Mouse (Mus musculus) forebrain, embryonic 14.5 days (tissue): ENCODE measurements around the gene Abcf3. TPM values are rescaled to one million over a fixed set of nuclear protein-coding genes. Genes with fewer than 3 reads are reported as not detected.

Source experiments
- ATAC-seq: fragments of 200-750 bp; cut with Nextera tagmentation; 2 replicates; pipeline ENCODE4 v1.8.0; 2017; ENCODE audit warnings: mild to moderate bottlenecking, moderate library complexity
- DNase-seq: peaks from one replicate; pipeline ENCODE4 v3.0.0-alpha.2; 2015; ENCODE audit warnings: low spot score
- H3K27ac ChIP-seq: fragments of 300-500 bp; sonication (generic); 2 replicates; pipeline ENCODE4 v1.5.1; 2014; ENCODE audit warnings: low read depth, mild to moderate bottlenecking, control low read depth, low read length, moderate library complexity
- H3K27me3 ChIP-seq: fragments of 300-500 bp; sonication (generic); replicated peaks from 2 replicates; pipeline ENCODE4 v1.6.1; 2014; ENCODE audit warnings: low read length, control low read depth, mixed read lengths; ENCODE audit not compliant: control insufficient read depth, insufficient read depth
- H3K36me3 ChIP-seq: fragments of 300-500 bp; sonication (generic); 2 replicates; pipeline ENCODE4 v1.6.1; 2014; ENCODE audit warnings: low read length, control low read depth; ENCODE audit not compliant: control insufficient read depth, insufficient read depth
- H3K4me1 ChIP-seq: fragments of 300-500 bp; sonication (generic); 2 replicates; pipeline ENCODE4 v1.6.1; 2014; ENCODE audit warnings: antibody characterized with exemption, low read length, control low read depth; ENCODE audit not compliant: control insufficient read depth, insufficient read depth
- H3K4me2 ChIP-seq: fragments of 300-500 bp; sonication (generic); 2 replicates; pipeline ENCODE4 v1.6.1; 2014; ENCODE audit warnings: mild to moderate bottlenecking, control low read depth, low read length
- H3K4me3 ChIP-seq: fragments of 300-500 bp; sonication (generic); 2 replicates; pipeline ENCODE4 v1.5.1; 2014; ENCODE audit warnings: low read depth, low read length, control low read depth
- H3K9ac ChIP-seq: fragments of 300-500 bp; sonication (generic); 2 replicates; pipeline ENCODE4 v1.6.1; 2014; ENCODE audit warnings: mild to moderate bottlenecking, low read length, control low read depth, moderate library complexity
- H3K9me3 ChIP-seq: fragments of 300-500 bp; sonication (generic); replicated peaks from 2 replicates; pipeline ENCODE4 v1.6.1; 2016; ENCODE audit warnings: low read length, control low read depth, mixed read lengths; ENCODE audit not compliant: control insufficient read depth
- WGBS: fragments of 180-500 bp; shearing (Covaris S2); extraction: QIAGEN DNeasy Blood & Tissue Kit; methylation state at CpG from one replicate; pipeline ENCODE4 v1.1.7; 2014; 5-methylcytosine and 5-hydroxymethylcytosine counted together
- polyA plus RNA-seq: library from polyadenylated mRNA; unstranded; fragments of >200 nt; fragmentation: Nextera tagmentation; extraction: Ambion mirVana; gene quantifications from 2 replicates; pipeline ENCODE4 v1.2.1, GENCODE M21; 2014

Abcf3 gene
- polyA plus RNA-seq, 1 experiment from 2014 or later = 74.4 TPM

DNA sequence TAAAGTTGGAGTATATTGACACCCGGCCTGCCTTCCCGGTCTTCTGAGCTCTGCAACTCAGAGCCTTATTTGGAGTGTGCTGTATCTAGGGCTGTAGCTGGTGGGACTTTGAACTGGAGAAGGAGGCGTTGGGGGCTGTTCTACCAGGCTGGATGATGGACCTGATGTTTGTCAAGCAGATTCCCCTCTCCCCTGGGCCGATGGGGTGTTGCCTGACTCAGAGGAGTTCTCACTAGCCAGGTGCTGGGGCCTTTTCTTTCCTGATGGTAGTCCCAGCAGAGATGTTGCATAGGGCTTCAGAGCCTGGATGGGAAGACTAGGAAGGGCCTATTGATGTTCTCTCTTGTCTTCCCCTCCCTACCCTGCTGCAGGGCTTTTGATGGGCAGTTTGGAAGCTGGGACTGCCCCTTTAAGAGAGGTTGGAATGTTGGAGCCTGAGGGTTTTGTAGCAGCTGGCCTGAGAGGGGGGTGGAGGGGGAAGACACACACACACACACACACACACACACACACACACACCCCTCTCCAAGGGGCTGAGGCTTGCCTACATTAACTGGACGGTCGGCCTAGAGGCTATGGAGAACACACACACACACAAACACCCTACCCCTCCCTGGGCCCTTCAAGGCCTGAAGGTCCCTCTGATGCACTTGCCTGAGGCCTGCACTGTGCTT is 30.5 kb upstream of the Abcf3 start:
- peak overlapping the region; percentile 99 for H3K9ac ChIP-seq
- peak; percentile 49 for ATAC-seq
- 0% methylated on average over 6 of the region's 6 CpGs for WGBS

DNA sequence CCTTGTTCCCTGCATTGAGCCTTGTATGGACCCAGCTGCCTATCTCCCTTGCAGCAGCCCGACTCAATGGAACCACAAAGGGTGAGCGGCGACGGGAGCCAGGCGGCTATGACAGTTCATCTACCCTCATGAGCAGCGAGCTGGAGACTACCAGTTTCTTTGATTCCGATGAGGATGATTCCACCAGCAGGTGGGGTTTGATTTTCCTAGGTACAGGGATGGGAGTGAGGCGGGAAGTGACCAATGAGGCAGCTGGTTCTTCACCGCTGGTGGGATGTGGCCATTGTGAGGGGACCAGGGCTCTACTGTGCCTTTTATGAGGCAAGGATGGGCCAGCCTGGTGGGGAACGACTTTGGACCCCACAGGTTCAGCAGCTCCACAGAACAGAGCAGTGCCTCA is 24.5 kb upstream of the Abcf3 start:
- no peak for DNase-seq
- peaks cover 5% of the 10 kb centered on the region for H3K4me1 ChIP-seq
- WGBS = 82% methylated on average over 10 of the region's 10 CpGs
- ATAC-seq = no peak
- H3K27me3 ChIP-seq = no peaks in the 10 kb centered on the region
- no peaks in the 10 kb centered on the region for H3K9me3 ChIP-seq
- H3K4me2 ChIP-seq = no peak overlapping the region
- H3K36me3 ChIP-seq = peaks cover 77% of the 10 kb centered on the region
- no peak overlapping the region for H3K4me3 ChIP-seq
- no peak overlapping the region for H3K27ac ChIP-seq
- no peak overlapping the region for H3K9ac ChIP-seq

More for the DNA sequence above, 30.5 kb upstream of the Abcf3 start:
- H3K4me2 ChIP-seq = peak overlapping the region; percentile 86
- H3K27me3 ChIP-seq = no peaks in the 10 kb centered on the region
- peak; percentile 70 for DNase-seq
- H3K4me3 ChIP-seq = peak overlapping the region; percentile 99
- peaks cover 14% of the 10 kb centered on the region for H3K4me1 ChIP-seq
- peak overlapping the region; percentile 92 for H3K27ac ChIP-seq
- no peaks in the 10 kb centered on the region for H3K9me3 ChIP-seq
- H3K36me3 ChIP-seq = peaks cover 18% of the 10 kb centered on the region; the same call in 1 of the 2 replicates

DNA sequence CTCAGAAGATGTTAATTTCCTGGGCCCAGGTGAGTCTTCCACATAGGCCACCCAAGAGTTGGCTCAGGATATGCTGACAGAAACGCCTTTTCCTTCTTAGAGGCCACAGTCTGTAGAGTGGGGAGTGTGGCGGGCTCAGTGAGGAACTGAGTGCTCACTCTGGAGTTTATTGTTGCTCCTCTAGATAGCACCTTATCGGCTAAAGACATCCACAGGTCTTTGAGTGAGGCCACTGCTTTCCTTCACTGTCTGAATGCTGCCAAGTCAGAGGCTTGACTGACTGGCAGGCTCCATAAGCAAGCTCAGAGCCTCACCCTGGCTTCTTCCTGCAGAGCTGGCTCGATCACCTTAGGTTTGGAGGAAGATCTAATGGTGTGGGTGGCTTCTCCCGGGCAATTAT is 19.6 kb upstream of the Abcf3 start:
- no peaks in the 10 kb centered on the region for H3K27me3 ChIP-seq
- no peak overlapping the region for H3K4me3 ChIP-seq
- peaks cover 89% of the 10 kb centered on the region for H3K36me3 ChIP-seq
- H3K27ac ChIP-seq = peak overlapping the region; percentile 44; the same call in 1 of the 2 replicates
- ATAC-seq (no peak), DNase-seq (no peak)
- no peaks in the 10 kb centered on the region for H3K9me3 ChIP-seq
- no peaks in the 10 kb centered on the region; the same call in 1 of the 2 replicates for H3K4me1 ChIP-seq
- WGBS = 59% methylated on average over 5 of the region's 5 CpGs
- H3K9ac ChIP-seq = no peak overlapping the region
- no peak overlapping the region for H3K4me2 ChIP-seq

DNA sequence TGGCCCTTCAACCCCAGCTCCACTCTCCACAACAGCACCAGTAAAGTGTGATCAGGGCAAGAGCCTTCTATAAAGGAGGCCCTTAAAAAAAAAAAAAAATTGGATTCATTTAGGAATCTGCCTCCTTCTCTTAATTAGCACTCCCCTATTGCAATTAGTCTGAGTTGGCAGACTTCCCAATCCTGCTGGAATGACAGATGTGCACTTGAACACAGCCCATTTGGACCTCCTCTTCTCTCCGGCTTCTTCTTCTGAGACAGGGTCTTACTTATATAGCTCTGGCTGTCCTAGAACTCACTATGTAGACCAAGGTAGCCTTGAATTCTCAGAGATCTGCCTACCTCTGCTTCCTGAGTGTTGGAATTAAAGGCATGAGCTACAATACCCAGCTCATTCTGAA is 19.0 kb upstream of the Abcf3 start:
- 19% methylated on average over 1 of the region's 1 CpGs for WGBS
- Histone ChIP-seq H3K4me3 (no peak overlapping the region), H3K27me3 (no peaks in the 10 kb centered on the region), H3K9ac (no peak overlapping the region), H3K27ac (peak overlapping the region; percentile 44; the same call in 1 of the 2 replicates), H3K4me1 (no peaks in the 10 kb centered on the region; the same call in 1 of the 2 replicates), H3K9me3 (no peaks in the 10 kb centered on the region), H3K36me3 (peaks cover 83% of the 10 kb centered on the region), H3K4me2 (no peak overlapping the region)
- DNase-seq (peak; percentile 82), ATAC-seq (peak; percentile 56)

DNA sequence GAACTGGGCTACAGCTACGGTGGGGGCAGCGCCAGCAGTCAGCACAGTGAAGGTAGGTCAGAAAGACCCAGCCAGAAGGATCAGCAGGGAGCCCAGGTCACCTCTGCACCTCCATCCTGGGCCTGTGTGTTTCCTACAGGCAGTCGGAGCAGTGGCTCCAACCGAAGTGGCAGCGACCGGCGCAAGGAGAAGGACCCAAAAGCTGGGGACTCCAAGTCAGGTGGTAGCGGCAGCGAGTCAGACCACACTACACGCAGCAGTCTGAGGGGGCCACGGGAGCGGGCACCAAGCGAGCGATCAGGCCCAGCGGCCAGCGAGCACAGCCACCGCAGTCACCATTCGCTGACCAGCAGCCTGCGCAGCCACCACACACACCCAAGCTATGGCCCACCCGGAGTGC is 17.4 kb upstream of the Abcf3 start:
- no peak overlapping the region for H3K27ac ChIP-seq
- no peak for DNase-seq
- no peaks in the 10 kb centered on the region for H3K27me3 ChIP-seq
- H3K4me2 ChIP-seq = no peak overlapping the region
- H3K4me1 ChIP-seq = no peaks in the 10 kb centered on the region; the same call in 1 of the 2 replicates
- WGBS = 96% methylated on average over 20 of the region's 20 CpGs
- no peak overlapping the region for H3K9ac ChIP-seq
- H3K36me3 ChIP-seq = peaks cover 69% of the 10 kb centered on the region
- H3K4me3 ChIP-seq = no peak overlapping the region
- no peaks in the 10 kb centered on the region for H3K9me3 ChIP-seq
- ATAC-seq = no peak

DNA sequence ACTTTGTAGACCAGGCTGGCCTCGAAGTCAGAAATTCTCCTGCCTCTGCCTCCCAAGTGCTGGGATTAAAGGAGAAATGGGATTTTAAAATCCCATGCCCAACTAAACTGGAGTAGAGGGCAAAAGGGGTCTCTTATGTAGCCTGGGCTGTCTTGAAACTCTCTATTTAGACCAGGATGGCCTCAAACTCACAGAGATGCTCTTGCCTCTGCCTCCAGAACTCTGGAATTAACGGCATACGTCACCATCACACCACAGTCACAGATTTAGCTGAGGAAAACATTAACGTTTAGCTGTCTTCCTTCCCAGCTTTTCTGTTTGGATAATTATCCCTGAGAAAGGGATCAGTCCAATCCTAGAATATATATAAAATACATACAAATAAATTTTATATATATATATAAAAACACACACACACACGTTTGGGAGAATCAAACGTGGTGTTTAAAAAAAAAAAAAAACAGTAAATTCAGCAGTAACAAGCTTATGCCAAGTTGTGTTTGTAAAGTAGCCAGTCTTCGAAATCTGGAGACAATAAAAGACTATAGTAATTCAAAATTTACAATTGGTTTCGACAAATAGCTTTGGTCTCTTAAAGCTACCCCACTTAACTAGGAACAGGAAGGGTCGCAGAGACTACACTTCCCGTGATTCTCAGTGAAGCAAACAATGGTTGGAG is 13.6 kb upstream of the Abcf3 start:
- no peak overlapping the region for H3K9ac ChIP-seq
- no peak for ATAC-seq
- DNase-seq = no peak
- no peaks in the 10 kb centered on the region for H3K9me3 ChIP-seq
- peaks cover 57% of the 10 kb centered on the region for H3K36me3 ChIP-seq
- WGBS = 51% methylated on average over 10 of the region's 10 CpGs
- no peak overlapping the region for H3K4me2 ChIP-seq
- H3K4me1 ChIP-seq = peaks cover 21% of the 10 kb centered on the region
- no peak overlapping the region for H3K4me3 ChIP-seq
- H3K27ac ChIP-seq = 0 out of 2 replicates have a peak overlapping the region, but pooled peaks have one; percentile 2
- H3K27me3 ChIP-seq = no peaks in the 10 kb centered on the region

DNA sequence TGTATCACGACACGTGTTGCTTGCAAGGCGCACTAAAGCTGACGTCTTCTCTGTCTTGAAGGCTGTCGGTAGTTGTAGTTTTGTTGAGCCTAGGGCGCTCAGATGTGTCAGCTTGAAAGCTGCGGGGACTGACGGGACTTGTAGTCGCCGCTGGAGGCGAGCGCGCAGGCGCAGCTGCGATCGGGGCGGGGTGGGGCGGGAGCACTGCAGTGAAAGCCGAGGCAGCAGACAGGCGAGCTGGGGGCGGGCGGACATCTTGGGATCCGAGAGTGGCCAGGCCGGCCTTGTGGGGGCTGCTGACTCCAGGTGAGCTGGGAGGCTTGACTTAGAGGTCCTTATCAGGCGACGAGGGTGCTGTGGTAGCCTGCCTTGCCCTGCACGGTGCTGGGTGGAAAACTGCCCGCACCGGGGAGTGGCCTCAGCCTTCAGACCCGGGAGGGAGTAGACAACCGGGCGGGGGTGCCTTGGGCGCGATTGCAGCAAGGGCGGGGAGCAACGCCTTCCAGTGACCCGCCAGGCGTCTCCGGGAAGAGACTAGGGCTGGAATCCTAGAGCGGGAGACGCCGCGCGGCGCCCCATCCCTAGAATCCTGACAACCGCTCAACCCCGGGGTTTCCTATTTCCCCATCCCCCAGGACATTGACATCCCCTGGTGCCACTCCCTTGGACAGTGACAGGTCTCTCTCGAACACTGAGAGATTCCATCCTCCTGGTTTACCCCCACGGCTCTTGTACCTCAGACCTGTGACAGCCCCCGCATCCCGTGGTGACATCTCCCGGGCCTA is 12.9 kb upstream of the Abcf3 start, which contains the start of gene Ap2m1:
Gene Ap2m1 (plus strand): TSS at position 183 of the 785 bp plus-strand sequence.
- DNase-seq (peak; percentile 100), ATAC-seq (peak; percentile 98)
- Histone ChIP-seq H3K27ac (peak within 1 kb of the TSS; percentile 66), H3K4me3 (peak within 1 kb of the TSS; percentile 86), H3K27me3 (no peaks in the 10 kb centered on the region), H3K9ac (peak within 1 kb of the TSS; percentile 98), H3K4me2 (peak within 1 kb of the TSS; percentile 91), H3K36me3 (peaks cover 57% of the 10 kb centered on the region), H3K4me1 (peaks cover 21% of the 10 kb centered on the region), H3K9me3 (no peaks in the 10 kb centered on the region)
- WGBS = under 1% methylated on average over 52 of the region's 52 CpGs

DNA sequence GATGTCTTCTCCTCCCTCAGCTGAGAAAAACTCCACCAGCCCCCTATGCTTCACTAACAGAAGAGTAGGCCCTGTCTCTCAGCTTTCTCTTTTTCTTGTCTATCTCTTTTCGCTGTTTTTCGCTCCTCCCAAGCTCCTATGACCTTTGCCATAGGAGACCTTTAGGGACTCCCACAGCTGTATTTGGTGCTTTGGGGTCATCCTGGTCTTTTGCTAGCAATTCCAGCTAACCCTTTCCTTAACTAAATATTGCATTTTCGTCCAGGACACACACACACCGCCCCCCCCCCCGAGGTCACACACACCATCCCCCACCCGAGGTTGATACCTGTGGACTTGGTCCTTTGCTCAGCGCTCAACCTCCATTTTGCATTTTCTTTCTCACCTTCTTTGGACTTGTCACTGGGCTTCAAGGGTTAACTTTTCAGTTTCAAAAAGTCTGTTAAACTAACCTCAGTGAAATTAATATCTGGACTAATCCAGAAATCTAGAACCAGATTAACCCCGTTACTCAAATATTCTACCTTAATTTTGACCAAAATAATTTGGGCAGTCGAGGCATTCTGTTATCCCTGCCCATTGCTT is 12.2 kb upstream of the Abcf3 start:
- ATAC-seq (no peak), DNase-seq (no peak)
- H3K27me3 ChIP-seq = no peaks in the 10 kb centered on the region
- H3K9me3 ChIP-seq = no peaks in the 10 kb centered on the region
- H3K36me3 ChIP-seq = peaks cover 57% of the 10 kb centered on the region
- H3K27ac ChIP-seq = peak overlapping the region; percentile 66; the same call in 1 of the 2 replicates
- 31% methylated on average over 9 of the region's 9 CpGs for WGBS
- peak overlapping the region; percentile 86 for H3K4me3 ChIP-seq
- H3K9ac ChIP-seq = peak overlapping the region; percentile 98
- peak overlapping the region; percentile 91 for H3K4me2 ChIP-seq
- peaks cover 21% of the 10 kb centered on the region for H3K4me1 ChIP-seq
